Mouse (Mus musculus) ES-E14 (cell line): ENCODE data around the gene Tox3. TPM values are rescaled to one million over a fixed set of nuclear protein-coding genes. Genes with fewer than 3 reads are reported as not detected.

Source experiments
- DNase-seq: peaks from one replicate; pipeline ENCODE4 v3.0.0-alpha.2; 2013; ENCODE audit warnings: low read depth, low spot score
- H3K27ac ChIP-seq: 2 replicates; pipeline ENCODE4 v1.5.1; 2012; ENCODE audit warnings: low read depth, mild to moderate bottlenecking, low read length, moderate library complexity, mixed read lengths; ENCODE audit not compliant: poor library complexity, insufficient read depth, severe bottlenecking
- H3K36me3 ChIP-seq: 2 replicates; pipeline ENCODE4 v1.6.1; 2012; ENCODE audit warnings: mild to moderate bottlenecking, low read length, moderate library complexity, mixed read lengths; ENCODE audit not compliant: control insufficient read depth, poor library complexity, insufficient read depth, severe bottlenecking
- H3K4me1 ChIP-seq, 2 experiments: fragments of 150-350 bp in 1 of 2; sonication (generic) in 1 of 2; 2 replicates each; pipeline ENCODE4 v1.6.1; 2012; ENCODE audit warnings: low read length in 2 of 2, mild to moderate bottlenecking in 1 of 2, mixed read lengths in 1 of 2; ENCODE audit not compliant: control insufficient read depth in 2 of 2, insufficient read depth in 2 of 2, poor library complexity in 1 of 2
- H3K4me3 ChIP-seq, 2 experiments: fragments of 150-350 bp in 1 of 2; sonication (generic) in 1 of 2; 2 replicates each; pipeline ENCODE4 v1.5.1; 2012; ENCODE audit warnings: low read length in 2 of 2, low read depth in 1 of 2, mild to moderate bottlenecking in 1 of 2, mixed read lengths in 1 of 2; ENCODE audit not compliant: insufficient read depth in 1 of 2, poor library complexity in 1 of 2, severe bottlenecking in 1 of 2
- H3K9ac ChIP-seq: 2 replicates; pipeline ENCODE4 v1.6.1; 2012; ENCODE audit warnings: low read depth, mild to moderate bottlenecking, low read length, mixed read lengths; ENCODE audit not compliant: poor library complexity, insufficient read depth, severe bottlenecking
- H3K9me3 ChIP-seq: fragments of 150-350 bp; sonication (generic); 2 replicates; pipeline ENCODE4 v1.6.1; 2012; ENCODE audit warnings: low read depth, mild to moderate bottlenecking, low read length; ENCODE audit not compliant: control insufficient read depth, insufficient read depth
- CHD2 ChIP-seq: IDR thresholded peaks from 2 replicates; pipeline ENCODE4 v1.6.1; 2014; ENCODE audit warnings: mild to moderate bottlenecking, low read depth, low read length, inconsistent platforms
- HCFC1 ChIP-seq: IDR thresholded peaks from 2 replicates; pipeline ENCODE4 v1.6.1; 2012; ENCODE audit warnings: low read length, inconsistent platforms, borderline replicate concordance; ENCODE audit not compliant: insufficient read depth
- MAFK ChIP-seq: IDR thresholded peaks from 2 replicates; pipeline ENCODE4 v1.6.1; 2014; ENCODE audit warnings: mild to moderate bottlenecking, low read depth, low read length, inconsistent platforms; ENCODE audit not compliant: insufficient read depth
- ZC3H11A ChIP-seq: IDR thresholded peaks from 2 replicates; pipeline ENCODE4 v1.6.1; 2012; ENCODE audit warnings: low read depth, mild to moderate bottlenecking, inconsistent platforms, low read length, borderline replicate concordance
- ZNF384 ChIP-seq: IDR thresholded peaks from 2 replicates; pipeline ENCODE4 v1.6.1; 2012; ENCODE audit warnings: low read depth, low read length, inconsistent platforms
- in situ Hi-C, 2 experiments: fragments of 600-800 bp; cut with MboI; formaldehyde crosslinking; loops; one replicate each; pipeline ENCODE4 v1.15.1; 2025; ENCODE audit warnings: low sequenced_read_pairs in 2 of 2, inconsistent platforms in 1 of 2; ENCODE audit not compliant: unreplicated experiment in 2 of 2
- total RNA-seq: library from RNA; depleted of rRNA; stranded (reverse); fragments of 300-350 nt; gene quantifications from 2 replicates; pipeline ENCODE4 v1.2.3, GENCODE M21; 2012; rRNA removed

Tox3 gene
- total RNA-seq = 0.67 and 1.3 TPM in 2 replicates

DNA sequence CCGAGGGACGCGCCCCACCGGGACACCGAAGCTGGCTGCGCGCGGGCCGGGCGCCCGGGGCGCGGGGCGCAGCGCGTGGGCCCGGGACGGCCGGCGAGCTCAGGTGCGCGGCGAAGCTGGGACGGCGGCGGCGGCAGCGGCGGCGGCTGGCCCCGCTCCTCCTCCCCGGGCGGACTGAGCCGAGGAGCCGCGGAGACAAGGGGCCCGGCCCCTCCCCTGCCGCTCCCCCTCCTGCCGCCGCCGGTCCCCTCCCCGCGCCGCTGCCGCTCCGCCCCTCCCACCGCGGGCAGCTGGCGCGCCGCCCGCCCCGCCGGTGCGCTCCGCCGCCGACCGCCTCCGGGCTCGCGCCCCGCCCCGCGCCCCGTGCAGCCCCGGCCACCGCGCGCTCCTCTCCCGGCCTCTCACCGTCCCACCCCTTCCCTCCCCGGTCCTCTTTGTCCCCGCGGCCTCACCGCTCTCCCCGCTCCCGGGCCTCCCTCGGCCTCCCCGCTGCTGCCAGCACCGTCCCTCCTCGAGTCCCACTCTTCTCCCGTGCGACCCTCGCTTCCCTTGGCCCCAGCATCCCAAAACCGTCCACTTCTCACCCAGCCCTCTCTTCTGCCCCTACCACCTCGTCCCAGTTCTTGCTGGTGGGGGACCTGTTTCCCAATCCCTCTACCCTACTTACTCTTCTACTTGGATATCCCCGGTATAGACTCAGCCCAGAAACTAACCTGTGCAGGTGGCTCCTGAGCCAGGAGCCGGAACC is at the start of gene Tox3:
Gene Tox3, minus strand, starts transcription at position 166 of the 748 bp plus-strand sequence.
- DNase-seq = no peak
- in situ Hi-C loops = no loop called here

DNA sequence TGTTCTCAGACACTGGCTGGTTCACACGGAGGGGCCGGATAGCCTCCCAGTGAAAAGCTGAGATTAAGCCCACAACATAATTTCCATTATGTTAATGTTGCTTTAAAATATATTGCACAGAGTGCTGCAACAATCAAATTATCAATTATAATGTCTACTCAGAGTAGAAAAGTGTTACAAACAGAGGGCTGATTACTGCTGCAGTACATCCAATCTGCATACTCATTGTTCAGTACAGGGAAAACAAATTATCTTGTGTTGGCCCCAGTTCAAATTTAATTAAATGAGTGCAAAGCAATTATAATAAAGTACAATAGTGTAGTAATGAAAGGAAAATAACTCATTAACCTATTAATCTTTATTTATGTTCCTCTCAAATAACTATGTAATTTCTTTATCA is 44.5 kb upstream of the Tox3 start:
- no peak overlapping the region for H3K9ac ChIP-seq
- no peak for TF ChIP-seq ZC3H11A
- no peak for TF ChIP-seq HCFC1
- TF ChIP-seq CHD2 = no peak
- no peak for TF ChIP-seq ZNF384
- TF ChIP-seq MAFK = no peak
- no peaks in the 10 kb centered on the region for H3K9me3 ChIP-seq
- in situ Hi-C loops = no loop called here
- no peak overlapping the region for H3K4me3 ChIP-seq
- no peak for DNase-seq
- H3K36me3 ChIP-seq = no peaks in the 10 kb centered on the region
- H3K27ac ChIP-seq = no peak overlapping the region
- no peaks in the 10 kb centered on the region for H3K4me1 ChIP-seq

More for the DNA sequence above, at the start of gene Tox3:
- Histone ChIP-seq H3K27ac (no peak within 1 kb of the TSS), H3K9ac (peak within 1 kb of the TSS; percentile 71), H3K9me3 (no peaks in the 10 kb centered on the region), H3K4me1 (peaks cover 0 to 4% of the 10 kb centered on the region in 2 experiments; a peak in 1 of 4 replicates), H3K4me3 (peak within 1 kb of the TSS; percentile 78 to 79), H3K36me3 (no peaks in the 10 kb centered on the region)
- TF ChIP-seq MAFK (no peak), HCFC1 (no peak), CHD2 (no peak), ZNF384 (no peak), ZC3H11A (no peak)

DNA sequence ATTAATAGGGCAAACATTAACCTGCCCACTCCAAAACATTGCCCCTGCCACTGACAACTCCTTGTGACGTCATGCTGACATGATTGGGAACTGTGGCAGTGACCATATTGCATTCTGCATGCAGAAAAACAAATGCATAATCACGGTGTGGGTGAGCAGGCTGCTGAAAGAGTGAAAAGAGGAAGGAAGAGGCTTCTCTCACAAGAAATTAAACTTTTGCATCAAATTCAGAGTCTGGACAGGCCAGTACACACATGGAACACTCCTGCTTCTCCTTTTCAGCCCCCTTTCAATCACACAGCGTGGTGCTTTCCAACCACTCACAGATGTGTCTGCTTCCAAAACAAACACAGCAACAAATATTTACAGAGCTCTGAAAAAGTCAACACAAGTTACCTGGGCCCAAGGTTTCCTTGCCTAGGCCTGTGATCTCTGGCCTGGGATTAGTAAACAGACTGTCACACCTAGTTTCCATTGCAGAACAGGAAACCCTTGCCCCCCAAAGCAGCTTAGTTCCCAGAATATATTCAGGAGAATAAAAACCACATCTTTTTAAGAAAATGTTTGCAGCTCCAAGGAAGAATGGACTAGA is 43.4 kb upstream of the Tox3 start:
- DNase-seq = no peak
- TF ChIP-seq HCFC1 (no peak), CHD2 (no peak), ZNF384 (no peak), MAFK (no peak), ZC3H11A (no peak)
- in situ Hi-C loops = no loop called here
- Histone ChIP-seq H3K4me1 (no peaks in the 10 kb centered on the region), H3K4me3 (no peak overlapping the region), H3K9ac (no peak overlapping the region), H3K27ac (no peak overlapping the region), H3K9me3 (no peaks in the 10 kb centered on the region), H3K36me3 (no peaks in the 10 kb centered on the region)

DNA sequence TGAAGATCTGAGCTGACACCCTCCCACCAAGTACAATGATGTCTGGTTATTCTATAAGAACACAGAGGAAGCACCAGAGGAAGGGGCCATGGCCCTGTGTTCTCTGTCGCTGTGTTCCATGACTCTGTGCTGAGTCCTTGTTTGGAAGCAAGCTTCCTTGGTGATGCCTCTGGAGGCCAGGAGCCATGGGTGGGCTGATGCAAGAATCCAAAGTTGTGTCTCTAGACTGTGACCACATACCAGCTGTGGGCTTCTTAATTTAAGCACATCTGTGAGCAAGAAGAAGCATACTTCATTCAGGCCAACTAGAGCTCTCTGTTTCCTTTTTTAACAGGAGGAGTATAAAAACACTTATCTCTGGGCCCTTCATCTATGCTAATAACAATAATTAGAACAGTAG is 42.7 kb upstream of the Tox3 start:
- Histone ChIP-seq H3K4me1 (no peaks in the 10 kb centered on the region), H3K9me3 (no peaks in the 10 kb centered on the region), H3K4me3 (no peak overlapping the region), H3K36me3 (no peaks in the 10 kb centered on the region), H3K27ac (no peak overlapping the region), H3K9ac (no peak overlapping the region)
- no peak for DNase-seq
- no peak for TF ChIP-seq HCFC1
- no peak for TF ChIP-seq ZNF384
- TF ChIP-seq CHD2 = no peak
- no peak for TF ChIP-seq MAFK
- no peak for TF ChIP-seq ZC3H11A
- in situ Hi-C loops = no loop called here
